Mouse (Mus musculus) embryonic facial prominence, embryonic 15.5 days (tissue): ENCODE measurements around the gene Plscr1. TPM values are rescaled to one million over a fixed set of nuclear protein-coding genes. Genes with fewer than 3 reads are reported as not detected.
A peak's percentile ranks its signal among the peaks of the same experiment; 100 is the strongest.

Experiments used
- ATAC-seq: fragments of 200-750 bp; cut with Nextera tagmentation; 2 replicates; pipeline ENCODE4 v1.8.0; 2017; ENCODE audit warnings: low read depth, moderate TSS enrichment; ENCODE audit not compliant: insufficient number of reproducible peaks, low FRiP score, low TSS enrichment
- H3K27ac ChIP-seq: fragments of 300-500 bp; sonication (generic); replicated peaks from 2 replicates; pipeline ENCODE4 v1.5.1; 2015; ENCODE audit warnings: mild to moderate bottlenecking, inconsistent platforms
- H3K27me3 ChIP-seq: fragments of 300-500 bp; sonication (generic); 2 replicates; pipeline ENCODE4 v1.6.1; 2015; ENCODE audit warnings: inconsistent platforms
- H3K36me3 ChIP-seq: fragments of 300-500 bp; sonication (generic); 2 replicates; pipeline ENCODE4 v1.6.1; 2015; ENCODE audit warnings: mild to moderate bottlenecking, inconsistent platforms
- H3K4me1 ChIP-seq: fragments of 300-500 bp; sonication (generic); 2 replicates; pipeline ENCODE4 v1.6.1; 2015; ENCODE audit warnings: inconsistent platforms
- H3K4me2 ChIP-seq: fragments of 300-500 bp; sonication (generic); replicated peaks from 2 replicates; pipeline ENCODE4 v1.6.1; 2015; ENCODE audit warnings: mild to moderate bottlenecking, inconsistent platforms
- H3K4me3 ChIP-seq: fragments of 300-500 bp; sonication (generic); replicated peaks from 2 replicates; pipeline ENCODE4 v1.5.1; 2015; ENCODE audit warnings: mild to moderate bottlenecking, inconsistent platforms
- H3K9ac ChIP-seq: fragments of 300-500 bp; sonication (generic); 2 replicates; pipeline ENCODE4 v1.6.1; 2015; ENCODE audit warnings: inconsistent platforms
- H3K9me3 ChIP-seq: fragments of 300-500 bp; sonication (generic); replicated peaks from 2 replicates; pipeline ENCODE4 v1.6.1; 2016; ENCODE audit warnings: inconsistent platforms
- WGBS: fragments of 180-500 bp; shearing (Covaris S2); methylation state at CpG from one replicate; pipeline ENCODE4 v1.1.7; 2015; 5-methylcytosine and 5-hydroxymethylcytosine counted together
- polyA plus RNA-seq: library from polyadenylated mRNA; unstranded; fragments of >200 nt; fragmentation: Nextera tagmentation; extraction: Ambion mirVana; gene quantifications from 2 replicates; pipeline ENCODE4 v1.2.1, GENCODE M21; 2015

Plscr1 gene
- polyA plus RNA-seq = 15.3 and 18.9 TPM in 2 replicates

- 19% methylated on average over 7 of the region's 7 CpGs for WGBS
- H3K4me1 ChIP-seq = peaks cover 11% of the 10 kb centered on the region
- ATAC-seq = no peak
These were observed at the start of gene Plscr1 for GRCm38 (mm10) chr9:92249447-92249852. TSS of gene Plscr1 (plus strand) at chr9:92249750.

GRCm38 (mm10) chr9:92204397-92204796 lies 45.2 kb upstream of the Plscr1 start:
- no peaks in the 10 kb centered on the region for H3K9me3 ChIP-seq
- no peak overlapping the region for H3K4me2 ChIP-seq
- no peak overlapping the region for H3K27ac ChIP-seq
- H3K4me1 ChIP-seq = no peaks in the 10 kb centered on the region
- 26% methylated on average over 2 of the region's 2 CpGs for WGBS
- ATAC-seq = no peak
- no peaks in the 10 kb centered on the region for H3K36me3 ChIP-seq
- no peaks in the 10 kb centered on the region for H3K27me3 ChIP-seq
- H3K9ac ChIP-seq = no peak overlapping the region
- no peak overlapping the region for H3K4me3 ChIP-seq

More at GRCm38 (mm10) chr9:92249447-92249852, at the start of gene Plscr1:
- peak within 1 kb of the TSS; percentile 81 for H3K27ac ChIP-seq
- no peaks in the 10 kb centered on the region for H3K9me3 ChIP-seq
- peak within 1 kb of the TSS; percentile 51 for H3K9ac ChIP-seq
- H3K4me2 ChIP-seq = peak within 1 kb of the TSS; percentile 85
- no peaks in the 10 kb centered on the region for H3K27me3 ChIP-seq
- peak within 1 kb of the TSS; percentile 61 for H3K4me3 ChIP-seq
- H3K36me3 ChIP-seq = no peaks in the 10 kb centered on the region

GRCm38 (mm10) chr9:92207307-92207706 lies 42.2 kb upstream of the Plscr1 start:
- Histone ChIP-seq H3K27me3 (no peaks in the 10 kb centered on the region), H3K9me3 (no peaks in the 10 kb centered on the region), H3K4me1 (no peaks in the 10 kb centered on the region), H3K9ac (no peak overlapping the region), H3K36me3 (no peaks in the 10 kb centered on the region), H3K4me2 (no peak overlapping the region), H3K4me3 (no peak overlapping the region), H3K27ac (no peak overlapping the region)
- 45% methylated on average over 4 of the region's 4 CpGs for WGBS
- ATAC-seq = no peak

- H3K36me3 ChIP-seq = no peaks in the 10 kb centered on the region
- 79% methylated on average over 8 of the region's 8 CpGs for WGBS
- no peak for ATAC-seq
- H3K4me2 ChIP-seq = no peak overlapping the region
- no peak overlapping the region for H3K4me3 ChIP-seq
- no peaks in the 10 kb centered on the region for H3K9me3 ChIP-seq
- no peaks in the 10 kb centered on the region for H3K4me1 ChIP-seq
- H3K9ac ChIP-seq = no peak overlapping the region
- no peak overlapping the region for H3K27ac ChIP-seq
- no peaks in the 10 kb centered on the region for H3K27me3 ChIP-seq
These were observed 41.8 kb upstream of the Plscr1 start for GRCm38 (mm10) chr9:92207757-92208156.

- no peak overlapping the region for H3K9ac ChIP-seq
- no peaks in the 10 kb centered on the region for H3K4me1 ChIP-seq
- no peaks in the 10 kb centered on the region for H3K36me3 ChIP-seq
- no peaks in the 10 kb centered on the region for H3K27me3 ChIP-seq
- no peak overlapping the region for H3K4me3 ChIP-seq
- no peak for ATAC-seq
- H3K4me2 ChIP-seq = no peak overlapping the region
- 68% methylated on average over 3 of the region's 3 CpGs for WGBS
- H3K9me3 ChIP-seq = no peaks in the 10 kb centered on the region
- no peak overlapping the region for H3K27ac ChIP-seq
These were observed 39.7 kb upstream of the Plscr1 start for GRCm38 (mm10) chr9:92209850-92210249.

GRCm38 (mm10) chr9:92210386-92210967 lies 39.1 kb upstream of the Plscr1 start:
- Histone ChIP-seq H3K4me3 (no peak overlapping the region), H3K27me3 (no peaks in the 10 kb centered on the region), H3K27ac (no peak overlapping the region), H3K4me1 (no peaks in the 10 kb centered on the region), H3K9me3 (no peaks in the 10 kb centered on the region), H3K4me2 (no peak overlapping the region), H3K36me3 (no peaks in the 10 kb centered on the region), H3K9ac (no peak overlapping the region)
- ATAC-seq = no peak
- 67% methylated on average over 7 of the region's 7 CpGs for WGBS

GRCm38 (mm10) chr9:92211048-92211447 lies 38.5 kb upstream of the Plscr1 start:
- no peaks in the 10 kb centered on the region for H3K27me3 ChIP-seq
- 56% methylated on average over 3 of the region's 3 CpGs for WGBS
- no peaks in the 10 kb centered on the region for H3K9me3 ChIP-seq
- H3K9ac ChIP-seq = no peak overlapping the region
- H3K27ac ChIP-seq = no peak overlapping the region
- H3K4me1 ChIP-seq = no peaks in the 10 kb centered on the region
- H3K4me3 ChIP-seq = no peak overlapping the region
- ATAC-seq = no peak
- no peaks in the 10 kb centered on the region for H3K36me3 ChIP-seq
- H3K4me2 ChIP-seq = no peak overlapping the region

- ATAC-seq = no peak
- Histone ChIP-seq H3K9ac (no peak overlapping the region), H3K36me3 (no peaks in the 10 kb centered on the region), H3K9me3 (no peaks in the 10 kb centered on the region), H3K4me1 (no peaks in the 10 kb centered on the region), H3K27ac (no peak overlapping the region), H3K27me3 (no peaks in the 10 kb centered on the region), H3K4me3 (no peak overlapping the region), H3K4me2 (no peak overlapping the region)
- 43% methylated on average over 4 of the region's 4 CpGs for WGBS
These were observed 32.1 kb upstream of the Plscr1 start for GRCm38 (mm10) chr9:92217484-92217883.

GRCm38 (mm10) chr9:92217896-92218295 lies 31.7 kb upstream of the Plscr1 start:
- no peak for ATAC-seq
- no peak overlapping the region for H3K4me2 ChIP-seq
- WGBS = 85% methylated on average over 2 of the region's 2 CpGs

GRCm38 (mm10) chr9:92220151-92220550 lies 29.4 kb upstream of the Plscr1 start:
- H3K9me3 ChIP-seq = no peaks in the 10 kb centered on the region
- H3K4me2 ChIP-seq = no peak overlapping the region
- no peaks in the 10 kb centered on the region for H3K4me1 ChIP-seq
- H3K4me3 ChIP-seq = no peak overlapping the region
- no peak overlapping the region for H3K27ac ChIP-seq
- H3K36me3 ChIP-seq = no peaks in the 10 kb centered on the region
- no peaks in the 10 kb centered on the region for H3K27me3 ChIP-seq
- H3K9ac ChIP-seq = no peak overlapping the region
- WGBS = 54% methylated on average over 3 of the region's 3 CpGs
- ATAC-seq = no peak

More at GRCm38 (mm10) chr9:92217896-92218295, 31.7 kb upstream of the Plscr1 start:
- Histone ChIP-seq H3K36me3 (no peaks in the 10 kb centered on the region), H3K4me1 (no peaks in the 10 kb centered on the region), H3K9ac (no peak overlapping the region), H3K27me3 (no peaks in the 10 kb centered on the region), H3K9me3 (no peaks in the 10 kb centered on the region), H3K4me3 (no peak overlapping the region), H3K27ac (no peak overlapping the region)

- H3K36me3 ChIP-seq = no peaks in the 10 kb centered on the region
- no peaks in the 10 kb centered on the region for H3K9me3 ChIP-seq
- no peak overlapping the region for H3K9ac ChIP-seq
- H3K4me3 ChIP-seq = no peak overlapping the region
- H3K4me2 ChIP-seq = no peak overlapping the region
- H3K4me1 ChIP-seq = no peaks in the 10 kb centered on the region
- H3K27ac ChIP-seq = no peak overlapping the region
- H3K27me3 ChIP-seq = no peaks in the 10 kb centered on the region
- no peak for ATAC-seq
These were observed 28.1 kb upstream of the Plscr1 start for GRCm38 (mm10) chr9:92221480-92221879.

- Histone ChIP-seq H3K9me3 (no peaks in the 10 kb centered on the region), H3K4me3 (no peak overlapping the region), H3K9ac (no peak overlapping the region), H3K27ac (no peak overlapping the region), H3K4me2 (no peak overlapping the region), H3K4me1 (no peaks in the 10 kb centered on the region), H3K27me3 (no peaks in the 10 kb centered on the region), H3K36me3 (no peaks in the 10 kb centered on the region)
- no peak for ATAC-seq
- WGBS = 87% methylated on average over 1 of the region's 1 CpGs
These were observed 24.8 kb upstream of the Plscr1 start for GRCm38 (mm10) chr9:92224598-92225231.
